Mouse (Mus musculus) lung, postnatal 25 days (tissue): ENCODE measurements at regions not wholly inside any gene's neighbourhood (a gene's known extent, or its start where the extent isn't known, plus 50 kb on each side); places are given as distances from the start of the nearest gene placed in this dataset.
"Not testable (repeated sequence)": the region's sequence is repeated elsewhere in the genome, so short reads cannot be mapped to it uniquely, and the experiment has no call there.

Experiments
- DNase-seq: peaks from one replicate; pipeline ENCODE4 v3.0.0; 2022; ENCODE audit warnings: low spot score

GRCm38 (mm10) chr2:135525779-135526178, 133.0 kb upstream of the Plcb4 start:
- no peak for DNase-seq

- no peak for DNase-seq
Measured at GRCm38 (mm10) chr2:135529619-135530018, 129.2 kb upstream of the Plcb4 start.

GRCm38 (mm10) chr2:135536303-135536871, 122.4 kb upstream of the Plcb4 start:
- no peak for DNase-seq

- DNase-seq = peak; percentile 18
Measured at GRCm38 (mm10) chr2:135538022-135538421, 120.8 kb upstream of the Plcb4 start.

GRCm38 (mm10) chr2:135541058-135541457, 117.8 kb upstream of the Plcb4 start:
- no peak for DNase-seq

GRCm38 (mm10) chr2:135541930-135542329, 116.9 kb upstream of the Plcb4 start:
- DNase-seq = no peak

- no peak for DNase-seq
Measured at GRCm38 (mm10) chr2:135544882-135545281, 113.9 kb upstream of the Plcb4 start.

GRCm38 (mm10) chr2:135547966-135548365, 110.8 kb upstream of the Plcb4 start:
- no peak for DNase-seq

- DNase-seq = no peak
Measured at GRCm38 (mm10) chr2:135553031-135553430, 105.8 kb upstream of the Plcb4 start.

GRCm38 (mm10) chr2:135558026-135558425, 100.8 kb upstream of the Plcb4 start:
- not testable (repeated sequence) for DNase-seq

GRCm38 (mm10) chr2:135559328-135559727, 99.5 kb upstream of the Plcb4 start:
- DNase-seq = peak; percentile 20

- DNase-seq = peak; percentile 58
Measured at GRCm38 (mm10) chr2:135559933-135560710, 98.7 kb upstream of the Plcb4 start.

GRCm38 (mm10) chr2:135560856-135561255, 98.0 kb upstream of the Plcb4 start:
- no peak for DNase-seq

GRCm38 (mm10) chr2:135561716-135562115, 97.1 kb upstream of the Plcb4 start:
- DNase-seq = peak; percentile 87

- DNase-seq = peak; percentile 85
Measured at GRCm38 (mm10) chr2:135562140-135562890, 96.5 kb upstream of the Plcb4 start.

- DNase-seq = no peak
Measured at GRCm38 (mm10) chr2:135564231-135564630, 94.6 kb upstream of the Plcb4 start.

- DNase-seq = no peak
Measured at GRCm38 (mm10) chr2:135568350-135568749, 90.5 kb upstream of the Plcb4 start.

- peak; percentile 65 for DNase-seq
Measured at GRCm38 (mm10) chr2:135571599-135571998, 87.2 kb upstream of the Plcb4 start.

GRCm38 (mm10) chr2:135577228-135577627, 81.6 kb upstream of the Plcb4 start:
- DNase-seq = no peak

- DNase-seq = peak; percentile 61
Measured at GRCm38 (mm10) chr2:135578135-135578534, 80.7 kb upstream of the Plcb4 start.

- no peak for DNase-seq
Measured at GRCm38 (mm10) chr2:135579514-135579913, 79.3 kb upstream of the Plcb4 start.

- no peak for DNase-seq
Measured at GRCm38 (mm10) chr2:135580051-135580450, 78.8 kb upstream of the Plcb4 start.

- no peak for DNase-seq
Measured at GRCm38 (mm10) chr2:135582341-135582740, 76.5 kb upstream of the Plcb4 start.
